Mouse (Mus musculus) yolk sac, embryonic 10.5 days (tissue): ENCODE measurements at regions not wholly inside any gene's neighbourhood (a gene's known extent, or its start where the extent isn't known, plus 50 kb on each side); places are given as distances from the start of the nearest gene placed in this dataset.

Source experiments
- DNase-seq: peaks from one replicate; pipeline ENCODE4 v3.0.0-alpha.2; 2017; ENCODE audit warnings: low spot score

DNA sequence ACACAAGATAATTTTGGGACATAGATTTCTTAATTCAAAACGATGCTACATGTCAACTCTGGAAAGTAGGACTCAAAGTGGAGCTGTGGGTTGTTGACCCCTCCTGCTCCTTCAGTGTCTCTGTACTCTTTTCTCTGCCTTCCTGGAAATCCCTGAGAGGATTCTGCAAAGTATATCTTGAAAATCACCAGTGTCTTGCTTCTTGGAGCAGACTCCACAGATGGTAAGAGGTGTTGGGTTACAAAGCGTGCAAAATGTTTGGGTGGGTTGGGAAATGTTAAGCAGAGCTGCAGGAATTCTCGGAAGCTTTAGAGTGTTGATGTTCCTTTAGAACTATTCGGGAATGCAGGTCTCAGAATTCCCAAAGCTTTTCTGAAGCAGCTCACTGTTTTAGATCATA is 61.5 kb upstream of the Abcb5 start:
- DNase-seq = peak; percentile 23

DNA sequence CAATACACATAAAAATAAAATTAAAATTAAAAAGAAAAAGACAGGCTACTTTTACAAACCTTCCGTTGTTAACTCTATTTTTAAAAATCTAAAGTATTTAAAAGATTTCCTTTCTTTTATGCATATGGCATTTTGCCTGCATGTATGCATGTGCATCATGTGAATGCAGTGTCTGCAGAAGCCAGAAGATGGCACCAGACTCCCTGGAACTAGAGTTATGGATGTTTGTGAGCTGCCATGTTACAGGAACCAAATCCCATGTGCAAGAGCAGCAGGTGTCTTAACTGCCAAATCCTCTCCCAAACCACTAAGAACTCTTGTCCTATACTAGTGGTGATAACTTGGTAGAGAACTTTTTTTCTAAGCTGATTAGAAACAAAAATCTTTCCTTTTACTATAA is 60.1 kb upstream of the Abcb5 start:
- peak; percentile 11 for DNase-seq

GRCm38 (mm10) chr12:119024063-119024462 is 57.8 kb upstream of the Abcb5 start:
- DNase-seq = no peak
